Mouse (Mus musculus): ENCODE results near the gene Olfr516. TPM values are rescaled to one million over a fixed set of nuclear protein-coding genes. Genes with fewer than 3 reads are reported as not detected.
"Not testable (repeated sequence)": the region's sequence is repeated elsewhere in the genome, so short reads cannot be mapped to it uniquely, and the experiment has no call there.

The Olfr516 gene
- polyA plus RNA-seq (2012; rRNA removed), result not detected in 2 replicates
- not detected in 2 replicates for polyA plus RNA-seq (2014; fragmentation: Nextera tagmentation; extraction: Ambion mirVana)

DNA sequence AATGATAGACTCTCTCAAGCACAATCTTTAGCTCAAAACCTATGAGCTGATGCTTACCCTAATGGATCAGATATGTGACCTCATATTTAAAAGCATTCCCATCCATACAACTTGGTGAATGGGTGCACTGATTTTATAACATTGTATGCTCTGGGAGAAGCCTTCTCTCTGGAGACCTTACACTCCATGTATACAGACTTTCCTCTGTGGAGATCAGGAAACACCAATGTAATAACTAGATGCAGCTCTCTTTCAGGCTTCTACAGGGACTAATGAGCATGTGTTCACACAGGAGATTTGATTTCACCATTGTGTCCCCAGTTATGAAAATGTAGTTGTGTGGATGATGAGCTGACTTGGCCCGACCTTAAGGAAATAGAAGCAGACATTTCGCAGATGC is at the start of gene Olfr516:
Gene Olfr516, minus strand, starts transcription at position 101 of the 400 bp plus-strand sequence.
- Histone ChIP-seq H3K9me3 (ENCODE audit: control insufficient read depth, low read length) (no peaks in the 10 kb centered on the region), H3K27ac (replicated peaks; ENCODE audit: low read depth, low read length) (no peak within 1 kb of the TSS), H3K4me3 (replicated peaks; ENCODE audit: low read length) (no peak within 1 kb of the TSS), H3K4me1 (ENCODE audit: control insufficient read depth, insufficient read depth, low read length) (no peaks in the 10 kb centered on the region), H3K36me3 (ENCODE audit: control insufficient read depth, insufficient read depth, low read length) (no peaks in the 10 kb centered on the region), H3K4me2 (replicated peaks; ENCODE audit: low read depth, low read length, severe bottlenecking) (no peak within 1 kb of the TSS), H3K9ac (ENCODE audit: low read depth, low read length, severe bottlenecking) (no peak within 1 kb of the TSS), H3K27me3 (ENCODE audit: control insufficient read depth, insufficient read depth, low read length) (no peaks in the 10 kb centered on the region)
- no peak for TF ChIP-seq POLR2A (IDR thresholded peaks at IDR 0.05; ENCODE audit: borderline replicate concordance, extremely low read depth, insufficient read depth, insufficient read length)
- ATAC-seq (ENCODE audit: low FRiP score, low read depth) (no peak), DNase-seq (ENCODE audit: low spot score) (no peak)
- 88% methylated on average over 2 of the region's 2 CpGs for WGBS

DNA sequence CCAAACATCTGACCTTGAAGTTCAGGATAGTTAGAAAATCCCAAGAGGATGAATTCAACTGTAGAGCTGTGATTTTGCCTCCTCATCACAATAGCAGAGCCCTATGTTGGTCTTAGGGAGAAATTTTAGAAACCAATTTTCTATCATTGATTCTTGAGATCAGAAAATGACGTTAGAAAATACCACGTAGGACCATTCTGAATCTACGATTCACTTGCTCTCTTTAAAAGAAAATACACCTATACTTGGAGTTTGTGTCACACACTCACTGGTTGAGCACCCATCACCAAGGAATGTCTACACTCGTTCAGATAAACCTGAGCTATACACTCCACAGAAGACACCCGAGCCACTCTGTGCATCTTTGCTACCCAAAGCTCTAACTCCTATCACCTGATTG is 44.0 kb upstream of the Olfr516 start, which contains the start of gene Olfr519:
Gene Olfr519, minus strand, starts transcription at position 101 of the 400 bp plus-strand sequence.
- no peaks in the 10 kb centered on the region for H3K9me3 ChIP-seq (ENCODE audit: control insufficient read depth, low read length)
- H3K4me3 ChIP-seq (replicated peaks; ENCODE audit: low read length), result no peak within 1 kb of the TSS
- no peak within 1 kb of the TSS for H3K4me2 ChIP-seq (replicated peaks; ENCODE audit: low read depth, low read length, severe bottlenecking)
- H3K9ac ChIP-seq (ENCODE audit: low read depth, low read length, severe bottlenecking), result no peak within 1 kb of the TSS
- WGBS, result 90% methylated on average over 5 of the region's 5 CpGs
- H3K4me1 ChIP-seq (ENCODE audit: control insufficient read depth, insufficient read depth, low read length), result no peaks in the 10 kb centered on the region
- H3K27me3 ChIP-seq (ENCODE audit: control insufficient read depth, insufficient read depth, low read length), result no peaks in the 10 kb centered on the region
- DNase-seq (ENCODE audit: low spot score), result no peak
- no peak for ATAC-seq (ENCODE audit: low FRiP score, low read depth)
- no peak within 1 kb of the TSS for H3K27ac ChIP-seq (replicated peaks; ENCODE audit: low read depth, low read length)
- no peak for TF ChIP-seq POLR2A (IDR thresholded peaks at IDR 0.05; ENCODE audit: borderline replicate concordance, extremely low read depth, insufficient read depth, insufficient read length)
- H3K36me3 ChIP-seq (ENCODE audit: control insufficient read depth, insufficient read depth, low read length), result no peaks in the 10 kb centered on the region

- Histone ChIP-seq H3K4me3 (replicated peaks; ENCODE audit: low read length) (no peak within 1 kb of the TSS), H3K4me2 (replicated peaks; ENCODE audit: low read depth, low read length, severe bottlenecking) (no peak within 1 kb of the TSS), H3K9me3 (ENCODE audit: control insufficient read depth, low read length) (no peaks in the 10 kb centered on the region), H3K9ac (ENCODE audit: low read depth, low read length, severe bottlenecking) (no peak within 1 kb of the TSS), H3K4me1 (ENCODE audit: control insufficient read depth, insufficient read depth, low read length) (no peaks in the 10 kb centered on the region), H3K27ac (replicated peaks; ENCODE audit: low read depth, low read length) (no peak within 1 kb of the TSS), H3K36me3 (ENCODE audit: control insufficient read depth, insufficient read depth, low read length) (no peaks in the 10 kb centered on the region), H3K27me3 (ENCODE audit: control insufficient read depth, insufficient read depth, low read length) (no peaks in the 10 kb centered on the region)
- no peak for TF ChIP-seq POLR2A (IDR thresholded peaks at IDR 0.05; ENCODE audit: borderline replicate concordance, extremely low read depth, insufficient read depth, insufficient read length)
- no peak for ATAC-seq (ENCODE audit: low FRiP score, low read depth)
- no peak for DNase-seq (ENCODE audit: low spot score)
- WGBS, result 81% methylated on average over 4 of the region's 4 CpGs
Observed at GRCm38 (mm10) chr7:108884906-108885305, 34.6 kb upstream of the Olfr516 start, which contains the start of gene Olfr518. Olfr518 (minus strand) TSS chr7:108885006.

DNA sequence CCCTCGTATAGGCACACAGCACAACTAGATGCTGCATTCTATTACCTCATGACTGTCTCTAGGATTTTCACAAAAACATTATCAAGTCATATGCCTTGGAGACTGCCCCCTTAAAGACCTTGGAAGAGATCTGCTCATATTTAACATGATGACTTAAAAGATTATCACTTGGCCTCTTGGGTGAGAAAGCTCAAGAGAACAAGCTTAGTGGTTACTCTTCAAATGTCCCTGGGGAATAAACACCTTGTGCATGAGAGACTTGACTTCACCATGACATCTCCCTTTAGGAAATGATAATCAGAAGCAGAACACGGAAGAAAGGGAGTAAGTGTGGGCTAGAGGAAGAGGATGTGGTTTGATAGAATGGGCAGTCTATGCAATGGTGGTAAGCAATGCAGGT is 21.9 kb upstream of the Olfr516 start, which contains the start of gene Olfr517:
Gene Olfr517, minus strand, starts transcription at position 101 of the 400 bp plus-strand sequence.
- Histone ChIP-seq H3K27me3 (ENCODE audit: control insufficient read depth, insufficient read depth, low read length) (no peaks in the 10 kb centered on the region), H3K4me1 (ENCODE audit: control insufficient read depth, insufficient read depth, low read length) (no peaks in the 10 kb centered on the region), H3K4me3 (replicated peaks; ENCODE audit: low read length) (no peak within 1 kb of the TSS), H3K4me2 (replicated peaks; ENCODE audit: low read depth, low read length, severe bottlenecking) (no peak within 1 kb of the TSS), H3K36me3 (ENCODE audit: control insufficient read depth, insufficient read depth, low read length) (no peaks in the 10 kb centered on the region), H3K27ac (replicated peaks; ENCODE audit: low read depth, low read length) (no peak within 1 kb of the TSS), H3K9ac (ENCODE audit: low read depth, low read length, severe bottlenecking) (no peak within 1 kb of the TSS), H3K9me3 (ENCODE audit: control insufficient read depth, low read length) (no peaks in the 10 kb centered on the region)
- WGBS, result 52% methylated on average over 2 of the region's 2 CpGs
- DNase-seq (ENCODE audit: low spot score) (no peak), ATAC-seq (ENCODE audit: low FRiP score, low read depth) (no peak)
- TF ChIP-seq POLR2A (IDR thresholded peaks at IDR 0.05; ENCODE audit: borderline replicate concordance, extremely low read depth, insufficient read depth, insufficient read length), result no peak

DNA sequence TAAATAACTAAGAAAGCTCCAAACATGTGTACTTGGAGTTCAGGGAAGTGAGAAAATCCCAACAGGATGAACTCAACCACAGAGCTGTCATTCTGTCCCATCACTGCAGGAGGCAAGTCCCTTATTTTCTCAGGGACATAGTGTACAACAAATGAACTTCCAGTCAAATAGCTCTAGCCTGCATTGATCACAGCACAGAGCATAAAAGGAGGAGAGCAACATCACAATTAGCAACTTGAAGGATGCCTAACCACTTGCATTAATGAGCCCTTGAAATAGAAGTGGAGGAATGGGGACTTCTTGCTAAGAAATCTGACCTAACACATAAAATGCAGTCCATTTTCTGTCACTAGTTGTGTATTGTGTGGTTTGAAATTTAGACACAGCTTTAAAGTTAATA is 24.4 kb downstream of the Olfr516 start, which contains the start of gene Olfr514:
Gene Olfr514, minus strand, starts transcription at position 101 of the 400 bp plus-strand sequence.
- Histone ChIP-seq H3K27me3 (ENCODE audit: control insufficient read depth, insufficient read depth, low read length) (no peaks in the 10 kb centered on the region), H3K27ac (replicated peaks; ENCODE audit: low read depth, low read length) (no peak within 1 kb of the TSS), H3K4me2 (replicated peaks; ENCODE audit: low read depth, low read length, severe bottlenecking) (no peak within 1 kb of the TSS), H3K9me3 (ENCODE audit: control insufficient read depth, low read length) (no peaks in the 10 kb centered on the region), H3K4me3 (replicated peaks; ENCODE audit: low read length) (no peak within 1 kb of the TSS), H3K4me1 (ENCODE audit: control insufficient read depth, insufficient read depth, low read length) (no peaks in the 10 kb centered on the region), H3K9ac (ENCODE audit: low read depth, low read length, severe bottlenecking) (no peak within 1 kb of the TSS), H3K36me3 (ENCODE audit: control insufficient read depth, insufficient read depth, low read length) (no peaks in the 10 kb centered on the region)
- ATAC-seq (ENCODE audit: low FRiP score, low read depth) (no peak), DNase-seq (ENCODE audit: low spot score) (no peak)
- TF ChIP-seq POLR2A (IDR thresholded peaks at IDR 0.05; ENCODE audit: borderline replicate concordance, extremely low read depth, insufficient read depth, insufficient read length), result no peak

DNA sequence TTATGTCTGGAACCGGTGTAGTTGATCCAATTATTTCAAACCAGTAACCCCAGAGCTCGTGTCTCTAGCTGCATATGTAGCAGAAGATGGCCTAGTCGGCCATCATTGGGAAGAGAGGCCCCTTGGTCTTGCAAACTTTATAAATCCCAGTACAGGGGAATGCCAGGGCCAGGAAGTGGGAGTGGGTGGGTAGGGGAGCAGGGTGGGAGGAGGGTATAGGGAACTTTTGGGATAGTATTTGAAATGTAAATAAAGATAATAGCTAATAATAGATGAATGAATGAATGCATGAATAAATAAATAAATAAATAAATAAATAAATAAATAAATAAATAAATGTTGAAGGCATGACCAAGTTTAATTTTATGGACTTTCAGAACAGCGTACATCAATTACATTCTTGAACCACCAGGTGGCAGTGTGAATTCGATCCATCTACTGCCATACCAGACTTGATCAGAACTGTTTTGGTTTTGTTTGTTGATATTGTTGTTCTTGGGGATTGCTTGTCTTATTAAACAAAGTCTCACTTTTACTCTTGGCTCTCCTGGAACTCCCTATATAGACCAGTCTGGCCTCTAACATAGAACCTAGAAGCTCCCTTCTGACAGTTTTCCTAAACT is 35.6 kb downstream of the Olfr516 start:
- H3K27me3 ChIP-seq (ENCODE audit: control insufficient read depth, insufficient read depth, low read length); H3K4me2 ChIP-seq (replicated peaks; ENCODE audit: low read depth, low read length, severe bottlenecking); H3K4me3 ChIP-seq (replicated peaks; ENCODE audit: low read length); H3K36me3 ChIP-seq (ENCODE audit: control insufficient read depth, insufficient read depth, low read length); H3K27ac ChIP-seq (replicated peaks; ENCODE audit: low read depth, low read length); H3K9ac ChIP-seq (ENCODE audit: low read depth, low read length, severe bottlenecking); H3K4me1 ChIP-seq (ENCODE audit: control insufficient read depth, insufficient read depth, low read length); H3K9me3 ChIP-seq (ENCODE audit: control insufficient read depth, low read length): not testable (repeated sequence)
- DNase-seq (ENCODE audit: low spot score) (peak; percentile 63), ATAC-seq (ENCODE audit: low FRiP score, low read depth) (peak; percentile 47; the same call in 1 of the 2 replicates)
- 51% methylated on average over 5 of the region's 5 CpGs for WGBS

Measured in limb, embryonic 14.5 days (tissue).